Mouse (Mus musculus) small intestine, adult 2 months (tissue): ENCODE data around the gene Syt6. TPM values are rescaled to one million over a fixed set of nuclear protein-coding genes. Genes with fewer than 3 reads are reported as not detected.

Experiments
- H3K27ac ChIP-seq: fragments of 200-500 bp; 2 replicates; pipeline ENCODE4 v1.5.1; 2012; ENCODE audit warnings: low read depth, low read length, control low read depth, inconsistent platforms; ENCODE audit not compliant: insufficient read depth
- H3K27me3 ChIP-seq: fragments of 200-500 bp; 2 replicates; pipeline ENCODE4 v1.6.1; 2012; ENCODE audit warnings: mild to moderate bottlenecking, moderate library complexity, low read length, inconsistent platforms; ENCODE audit not compliant: control insufficient read depth, insufficient read depth
- H3K36me3 ChIP-seq: fragments of 200-500 bp; 2 replicates; pipeline ENCODE4 v1.6.1; 2012; ENCODE audit warnings: mild to moderate bottlenecking, low read length, control low read depth, inconsistent platforms; ENCODE audit not compliant: control insufficient read depth, insufficient read depth
- H3K4me1 ChIP-seq: fragments of 200-500 bp; 2 replicates; pipeline ENCODE4 v1.6.1; 2012; ENCODE audit warnings: low read length, inconsistent platforms, mixed read lengths; ENCODE audit not compliant: control insufficient read depth, insufficient read depth, insufficient read length
- H3K4me3 ChIP-seq: fragments of 200-500 bp; 2 replicates; pipeline ENCODE4 v1.5.1; 2012; ENCODE audit warnings: low read depth, mild to moderate bottlenecking, control low read depth, inconsistent platforms, low read length, moderate library complexity
- CTCF ChIP-seq: fragments of 200-500 bp; IDR thresholded peaks from 2 replicates; pipeline ENCODE4 v1.5.1; 2012; ENCODE audit warnings: low read depth, mild to moderate bottlenecking, control low read depth, inconsistent platforms, low read length, moderate library complexity, mixed read lengths; ENCODE audit not compliant: insufficient replicate concordance, insufficient read length; ENCODE audit errors: extremely low read depth
- POLR2A ChIP-seq: fragments of 200-500 bp; IDR thresholded peaks from 2 replicates; pipeline ENCODE4 v1.6.1; 2012; ENCODE audit warnings: low read depth, mild to moderate bottlenecking, control low read depth, inconsistent platforms, low read length, moderate library complexity
- WGBS: fragments of 180-500 bp; shearing (Covaris S2); methylation state at CpG from one replicate; pipeline ENCODE4 v1.1.7; 2018; 5-methylcytosine and 5-hydroxymethylcytosine counted together
- polyA plus RNA-seq: library from polyadenylated mRNA; depleted of rRNA; stranded (reverse); fragments of >200 nt; gene quantifications from 2 replicates; pipeline ENCODE4 v1.2.3, GENCODE M21; 2012; rRNA removed

Gene Syt6
- polyA plus RNA-seq, 1 experiment, result 0.13 TPM

- no peak for TF ChIP-seq CTCF
- TF ChIP-seq POLR2A, result no peak
- Histone ChIP-seq H3K27ac (no peak overlapping the region), H3K4me1 (no peaks in the 10 kb centered on the region), H3K36me3 (no peaks in the 10 kb centered on the region), H3K27me3 (peaks cover 4% of the 10 kb centered on the region; the same call in 1 of the 2 replicates), H3K4me3 (no peak overlapping the region)
- WGBS, result 19% methylated on average over 7 of the region's 7 CpGs
Observed at GRCm38 (mm10) chr3:103672716-103673115, 97.7 kb downstream of the Syt6 start.

- Histone ChIP-seq H3K27me3 (0 out of 2 replicates have a peak, but pooled peaks cover 3% of the 10 kb centered on the region), H3K4me1 (no peaks in the 10 kb centered on the region), H3K4me3 (no peak overlapping the region), H3K27ac (no peak overlapping the region), H3K36me3 (no peaks in the 10 kb centered on the region)
- 49% methylated on average over 6 of the region's 6 CpGs for WGBS
- TF ChIP-seq POLR2A (no peak), CTCF (no peak)
Observed at GRCm38 (mm10) chr3:103678811-103679210, 103.8 kb downstream of the Syt6 start.

- Histone ChIP-seq H3K27me3 (0 out of 2 replicates have a peak, but pooled peaks cover 3% of the 10 kb centered on the region), H3K4me3 (no peak overlapping the region), H3K36me3 (no peaks in the 10 kb centered on the region), H3K27ac (no peak overlapping the region), H3K4me1 (no peaks in the 10 kb centered on the region)
- TF ChIP-seq CTCF, result no peak
- no peak for TF ChIP-seq POLR2A
- WGBS, result 69% methylated on average over 4 of the region's 4 CpGs
Observed at GRCm38 (mm10) chr3:103682473-103682872, 107.4 kb downstream of the Syt6 start.

DNA sequence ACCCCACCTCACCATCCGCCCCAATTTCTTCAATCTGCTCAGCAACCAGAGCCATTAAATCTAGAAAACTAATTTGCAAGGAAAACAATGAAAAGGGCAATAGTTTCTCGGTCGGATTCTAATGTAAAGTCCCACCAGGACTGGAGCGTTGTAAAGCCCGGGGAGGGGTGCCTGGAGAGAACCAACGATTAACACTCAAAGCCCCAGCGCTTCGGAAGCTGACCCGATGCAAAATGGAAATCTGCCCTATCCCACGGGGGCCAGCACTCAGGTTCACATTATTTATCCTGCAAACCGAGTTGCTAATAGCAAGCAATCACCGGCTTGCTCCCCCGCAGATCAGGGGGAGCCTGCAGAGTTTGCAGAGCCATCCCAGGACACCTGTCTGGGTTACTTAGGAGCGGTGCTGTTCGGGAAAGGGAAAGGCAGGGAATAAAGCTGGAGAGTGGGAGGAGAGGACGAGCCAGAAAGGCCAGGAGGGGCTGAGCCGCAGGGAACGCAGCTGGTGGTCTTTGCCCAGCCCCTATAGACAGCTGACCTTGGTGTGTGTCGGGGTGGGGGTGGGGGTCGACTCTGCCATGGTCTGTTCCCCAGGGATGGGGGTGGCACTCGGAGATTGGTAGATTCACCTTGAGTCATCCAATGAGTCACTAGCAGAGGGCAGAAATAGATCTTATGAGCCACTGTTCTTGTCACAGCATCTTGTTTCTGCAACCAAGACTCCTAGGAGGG, 108.4 kb downstream of the Syt6 start:
- Histone ChIP-seq H3K4me1 (no peaks in the 10 kb centered on the region), H3K27ac (no peak overlapping the region), H3K36me3 (no peaks in the 10 kb centered on the region), H3K4me3 (no peak overlapping the region), H3K27me3 (0 out of 2 replicates have a peak, but pooled peaks cover 3% of the 10 kb centered on the region)
- TF ChIP-seq CTCF (no peak), POLR2A (no peak)
- WGBS, result 18% methylated on average over 21 of the region's 21 CpGs

- TF ChIP-seq POLR2A (no peak), CTCF (no peak)
- whole genome bisulfite sequencing, result 50% methylated on average over 5 of the region's 5 CpGs
- Histone ChIP-seq H3K4me3 (no peak overlapping the region), H3K4me1 (no peaks in the 10 kb centered on the region), H3K27me3 (0 out of 2 replicates have a peak, but pooled peaks cover 3% of the 10 kb centered on the region), H3K27ac (no peak overlapping the region), H3K36me3 (no peaks in the 10 kb centered on the region)
Observed at GRCm38 (mm10) chr3:103683966-103684319, 108.9 kb downstream of the Syt6 start.

- Histone ChIP-seq H3K27ac (no peak overlapping the region), H3K36me3 (no peaks in the 10 kb centered on the region), H3K4me1 (no peaks in the 10 kb centered on the region), H3K27me3 (no peaks in the 10 kb centered on the region), H3K4me3 (no peak overlapping the region)
- WGBS, result 55% methylated on average over 1 of the region's 1 CpGs
- TF ChIP-seq POLR2A (no peak), CTCF (no peak)
Observed at GRCm38 (mm10) chr3:103689043-103689442, 114.0 kb downstream of the Syt6 start.

GRCm38 (mm10) chr3:103690506-103690905, 115.5 kb downstream of the Syt6 start:
- H3K36me3 ChIP-seq, result no peaks in the 10 kb centered on the region
- no peak overlapping the region for H3K27ac ChIP-seq
- H3K4me1 ChIP-seq, result no peaks in the 10 kb centered on the region
- H3K27me3 ChIP-seq, result no peaks in the 10 kb centered on the region
- H3K4me3 ChIP-seq, result no peak overlapping the region
- WGBS, result 67% methylated on average over 3 of the region's 3 CpGs
- TF ChIP-seq POLR2A, result no peak
- TF ChIP-seq CTCF, result no peak

Other genes starting within 250 kb of the Syt6 start
- gene Atg4a-ps, start 70.8 kb downstream of the Syt6 start, polyA plus RNA-seq, result not detected in 2 replicates
- gene Olfml3, start 162.8 kb downstream of the Syt6 start, polyA plus RNA-seq, result 4.0 and 5.7 TPM in 2 replicates
- not detected in 2 replicates for gene Gm10964, start 164.1 kb downstream of the Syt6 start, polyA plus RNA-seq
- gene Hipk1, start 216.3 kb downstream of the Syt6 start, polyA plus RNA-seq, result 27.2 and 55.2 TPM in 2 replicates
- gene Dclre1b, start 234.2 kb downstream of the Syt6 start, polyA plus RNA-seq, result 5.2 and 5.3 TPM in 2 replicates
- 3.8 and 9.4 TPM in 2 replicates for gene Ap4b1, start 234.3 kb downstream of the Syt6 start, polyA plus RNA-seq
- not detected in 2 replicates for gene Gm43064, start 234.3 kb downstream of the Syt6 start, polyA plus RNA-seq